Comparison of ENCODE assay signal across 8 mouse cellular contexts in the genomic region with DNA sequence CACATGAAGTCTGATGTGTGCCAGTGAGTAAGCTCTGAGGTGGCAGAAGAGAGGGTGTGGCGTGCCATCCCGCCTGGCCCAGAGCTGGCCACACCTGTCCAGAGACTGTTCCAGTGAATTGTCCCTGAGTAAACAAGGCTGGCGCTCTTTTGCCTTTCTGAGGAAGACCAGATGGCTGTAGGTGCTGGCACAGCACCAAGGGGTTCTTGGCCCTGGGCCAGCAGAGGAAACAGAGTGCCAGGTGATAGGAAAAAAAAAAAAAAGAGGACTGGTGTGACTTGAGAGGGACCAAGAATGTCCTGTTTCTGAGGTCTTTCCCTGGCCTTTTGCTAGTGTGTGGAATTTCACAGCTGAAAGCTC. TPM values are rescaled to one million over a fixed set of nuclear protein-coding genes. Genes with fewer than 3 reads are reported as not detected.
DNase-seq lines count a peak whose midpoint lies in the region; ATAC-seq lines count a peak whose summit lies in the region.

No protein-coding gene starts in this region.

- DNase-seq in heart, adult 18-20 months = no peak
- DNase-seq in Muller cell, postnatal 12 days (ENCODE audit: inconsistent ontology term) = peak; percentile 69
- peak; percentile 75 for DNase-seq in kidney, postnatal 14 days
- peak; percentile 14 to 30 for DNase-seq in natural killer cell, adult 2 months (ENCODE audit: low spot score in 2 of 2)
- DNase-seq in layer of hippocampus, adult 8-10 months (ENCODE audit: low spot score in 2 of 2) = no peak

- no peaks in the 10 kb centered on the region for H3K9me3 ChIP-seq in heart, embryonic 13.5 days
- H3K9me3 ChIP-seq in forebrain, embryonic 15.5 days = no peaks in the 10 kb centered on the region

- H3K27ac ChIP-seq in heart, embryonic 13.5 days (replicated peaks) = peak overlapping the region; percentile 69
- H3K27ac ChIP-seq in forebrain, embryonic 15.5 days (replicated peaks) = peak overlapping the region; percentile 46; the same call in 1 of the 2 replicates

- ATAC-seq in heart, embryonic 13.5 days (ENCODE audit: extremely low read depth, insufficient number of reproducible peaks, low FRiP score, low TSS enrichment) = no peak
- ATAC-seq in forebrain, embryonic 15.5 days (replicated peaks) = peak; percentile 64
- no peak for ATAC-seq in megakaryocyte, adult 5-6 weeks (ENCODE audit: poor library complexity, severe bottlenecking)

- no peaks in the 10 kb centered on the region for H3K27me3 ChIP-seq in heart, embryonic 13.5 days (replicated peaks)
- H3K27me3 ChIP-seq in forebrain, embryonic 15.5 days = no peaks in the 10 kb centered on the region

- no peak overlapping the region for H3K9ac ChIP-seq in heart, embryonic 13.5 days
- no peak overlapping the region for H3K9ac ChIP-seq in forebrain, embryonic 15.5 days (replicated peaks)

- no peak overlapping the region for H3K4me2 ChIP-seq in heart, embryonic 13.5 days
- no peak overlapping the region for H3K4me2 ChIP-seq in forebrain, embryonic 15.5 days (replicated peaks)

- H3K4me1 ChIP-seq in heart, embryonic 13.5 days = peaks cover 34% of the 10 kb centered on the region
- H3K4me1 ChIP-seq in forebrain, embryonic 15.5 days = peaks cover 11% of the 10 kb centered on the region

- 29% methylated on average over 3 of the region's 3 CpGs for WGBS in heart, embryonic 13.5 days
- 37% methylated on average over 3 of the region's 3 CpGs for WGBS in forebrain, embryonic 15.5 days

- H3K36me3 ChIP-seq in heart, embryonic 13.5 days = peaks cover 19% of the 10 kb centered on the region
- peaks cover 16% of the 10 kb centered on the region for H3K36me3 ChIP-seq in forebrain, embryonic 15.5 days

- H3K4me3 ChIP-seq in heart, embryonic 13.5 days = no peak overlapping the region
- H3K4me3 ChIP-seq in forebrain, embryonic 15.5 days = no peak overlapping the region

RNA-seq across cellular contexts. Expression of a gene that starts 43.3 kb away (rescaled TPM):
- 218 and 286 TPM in 2 replicates for polyA plus RNA-seq in heart, embryonic 13.5 days (2015; fragmentation: Nextera tagmentation; extraction: Ambion mirVana)
- total RNA-seq in heart, adult 18-20 months (2021) = 100 to 1,000 TPM; 142 to 150 TPM
- polyA plus RNA-seq in forebrain, embryonic 15.5 days (2015; fragmentation: Nextera tagmentation; extraction: Ambion mirVana) = 409 and 412 TPM in 2 replicates
- 100 to 1,000 TPM; 172 to 184 (median 178) TPM for total RNA-seq in layer of hippocampus, adult 8-10 months (2022)
- 204 and 222 TPM in 2 replicates for total RNA-seq in megakaryocyte, adult 5-6 weeks (2015)
- 58.9 and 76.8 TPM in 2 replicates for total RNA-seq in megakaryocyte, adult 5-6 weeks (2017)

RNA-seq across cellular contexts. Expression of a gene that starts 58.5 kb away (rescaled TPM):
- polyA plus RNA-seq in heart, embryonic 13.5 days (2015; fragmentation: Nextera tagmentation; extraction: Ambion mirVana) = 0.09 TPM in 2 replicates
- not detected for total RNA-seq in heart, adult 18-20 months (2021)
- polyA plus RNA-seq in forebrain, embryonic 15.5 days (2015; fragmentation: Nextera tagmentation; extraction: Ambion mirVana) = 0.59 and 0.61 TPM in 2 replicates
- 1 to 10 TPM in 3 of 4 experiments, under 1 TPM in 1; 0.80 to 2.1 (median 1.8) TPM for total RNA-seq in layer of hippocampus, adult 8-10 months (2022)
- total RNA-seq in megakaryocyte, adult 5-6 weeks (2015) = 13.5 and 16.8 TPM in 2 replicates
- total RNA-seq in megakaryocyte, adult 5-6 weeks (2017) = 12.1 and 19.1 TPM in 2 replicates

Comparison
In these comparisons a context has a peak if more than half of its experiments do, and no peak if none do; other contexts are left out.
1. DNase-seq: peak in Muller cell, postnatal 12 days (single experiment), kidney, postnatal 14 days (single experiment) and natural killer cell, adult 2 months (2 of 2); none in heart, adult 18-20 months (0 of 2) and layer of hippocampus, adult 8-10 months (0 of 2).
2. RNA of a gene that starts 58.5 kb away (total RNA-seq): 12.1 to 19.1 TPM in megakaryocyte, adult 5-6 weeks; 0.80 to 2.1 TPM in layer of hippocampus, adult 8-10 months and not detected in heart, adult 18-20 months; every median in the first group is over 4 times any median in the second.